Mouse (Mus musculus) bone marrow macrophage, adult 2 months (primary cell): Measurements from ENCODE around the gene Erc1.

Source experiments
- CTCF ChIP-seq: IDR thresholded peaks from 2 replicates; pipeline ENCODE4 v1.5.1; 2012; ENCODE audit warnings: low read depth, mild to moderate bottlenecking, low read length, moderate library complexity
- POLR2A ChIP-seq: IDR thresholded peaks from 2 replicates; pipeline ENCODE4 v1.6.1; 2012; ENCODE audit warnings: mild to moderate bottlenecking, low read depth, low read length, borderline replicate concordance

DNA sequence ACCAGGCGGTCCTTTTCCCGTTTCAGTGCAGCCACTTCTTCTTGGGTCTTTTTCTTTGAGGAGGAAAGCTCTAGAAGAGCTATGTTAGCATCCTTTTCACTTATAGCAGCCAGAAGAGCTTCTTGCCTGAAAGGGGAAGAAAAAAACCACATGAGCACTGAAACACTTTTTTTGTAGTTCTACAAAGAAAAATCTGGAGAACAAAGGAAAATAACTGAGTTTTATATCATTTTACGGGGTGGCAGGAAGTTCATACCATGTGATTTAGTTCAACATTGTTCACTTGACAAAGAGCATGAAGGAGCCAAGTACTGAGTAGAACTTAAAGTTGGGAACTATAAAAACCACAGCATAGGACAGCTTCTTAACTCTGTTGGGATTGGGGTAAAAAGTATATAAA, 217.3 kb downstream of the Erc1 start:
- TF ChIP-seq POLR2A: no peak
- TF ChIP-seq CTCF: no peak
